Mouse (Mus musculus): ENCODE measurements around the gene Gm49396. TPM values are rescaled to one million over a fixed set of nuclear protein-coding genes. Genes with fewer than 3 reads are reported as not detected.

The Gm49396 gene
- total RNA-seq, 2 experiments from 2014 or later = 1.4 to 1.6 TPM

GRCm38 (mm10) chr7:30552102-30553020 is 10.8 kb upstream of the Gm49396 start, which contains the start of the genes Hspb6 and Proser3:
Gene Hspb6, plus strand, starts transcription at chr7:30552178.
Gene Proser3, minus strand, starts transcription at chr7:30552299.
- intact Hi-C loops (cut with DNase I) = loop anchor here (5.0 kb wide), 2 partner anchors 35 to 1035 kb away; partner anchors contain the start of genes Kmt2b and Sipa1l3
- peak; percentile 92 to 97 for DNase-seq

- intact Hi-C loops (cut with DNase I) = loop anchor here (5.0 kb wide), 2 partner anchors 34 to 1036 kb away; partner anchors contain the start of genes Kmt2b and Sipa1l3
- DNase-seq = peak; percentile 65 to 75
Observed at GRCm38 (mm10) chr7:30553021-30553589, 10.0 kb upstream of the Gm49396 start.

- intact Hi-C loops (cut with DNase I) = loop anchor here (5.0 kb wide), 2 partner anchors 33 to 1037 kb away; partner anchors contain the start of genes Kmt2b and Sipa1l3
- DNase-seq = no peak
Observed at GRCm38 (mm10) chr7:30553810-30554584, 9.1 kb upstream of the Gm49396 start.

GRCm38 (mm10) chr7:30556894-30557536 is 6.1 kb upstream of the Gm49396 start:
- intact Hi-C loops (cut with DNase I) = no loop called here
- DNase-seq = no peak

GRCm38 (mm10) chr7:30557901-30558514 is 5.1 kb upstream of the Gm49396 start:
- no peak for DNase-seq
- intact Hi-C loops (cut with DNase I) = no loop called here

- intact Hi-C loops (cut with DNase I) = no loop called here
- DNase-seq = no peak
Observed at GRCm38 (mm10) chr7:30558656-30559442, 4.3 kb upstream of the Gm49396 start.

GRCm38 (mm10) chr7:30559443-30559954 is 3.6 kb upstream of the Gm49396 start, which contains the start of gene Lin37:
Gene Lin37, minus strand, starts transcription at chr7:30559838.
- intact Hi-C loops (cut with DNase I) = no loop called here
- DNase-seq = peak; percentile 90 to 91

- no peak for DNase-seq
- intact Hi-C loops (cut with DNase I) = no loop called here
Observed at GRCm38 (mm10) chr7:30560296-30560695, 2.8 kb upstream of the Gm49396 start.

GRCm38 (mm10) chr7:30562526-30563116 is 523 bp upstream of the Gm49396 start:
- peak in 1 of 2 experiments; percentile 27 for DNase-seq
- intact Hi-C loops (cut with DNase I) = no loop called here

GRCm38 (mm10) chr7:30563906-30564280 is 749 bp downstream of the Gm49396 start:
- no peak for DNase-seq
- intact Hi-C loops (cut with DNase I) = loop anchor here (1.0 kb wide), 1 partner anchor 23 kb away; no protein-coding TSS in a partner anchor

- intact Hi-C loops (cut with DNase I) = loop anchor here (1.0 kb wide), 1 partner anchor 22 kb away; no protein-coding TSS in a partner anchor
Observed at GRCm38 (mm10) chr7:30564970-30565571, 1.9 kb downstream of the Gm49396 start, which contains the start of gene Igflr1. Gene Igflr1, plus strand, starts transcription at chr7:30565427.

GRCm38 (mm10) chr7:30566033-30566432 is 2.9 kb downstream of the Gm49396 start:
- no peak for DNase-seq
- intact Hi-C loops (cut with DNase I) = no loop called here

More at GRCm38 (mm10) chr7:30564970-30565571, 1.9 kb downstream of the Gm49396 start, which contains the start of gene Igflr1:
- DNase-seq = no peak

- no peak for DNase-seq
- intact Hi-C loops (cut with DNase I) = no loop called here
Observed at GRCm38 (mm10) chr7:30567555-30567954, 4.4 kb downstream of the Gm49396 start.

- intact Hi-C loops (cut with DNase I) = no loop called here
- no peak for DNase-seq
Observed at GRCm38 (mm10) chr7:30572389-30572788, 9.2 kb downstream of the Gm49396 start.

GRCm38 (mm10) chr7:30572969-30573368 is 9.8 kb downstream of the Gm49396 start:
- intact Hi-C loops (cut with DNase I) = no loop called here

GRCm38 (mm10) chr7:30579950-30580349 is 16.8 kb downstream of the Gm49396 start:
- DNase-seq = no peak
- intact Hi-C loops (cut with DNase I) = no loop called here

More at GRCm38 (mm10) chr7:30572969-30573368, 9.8 kb downstream of the Gm49396 start:
- DNase-seq = peak in 1 of 2 experiments; percentile 53

GRCm38 (mm10) chr7:30581547-30581946 is 18.4 kb downstream of the Gm49396 start:
- intact Hi-C loops (cut with DNase I) = no loop called here
- no peak for DNase-seq
